Mouse (Mus musculus) retina, postnatal 7 days (tissue): ENCODE results near the gene Carmil2.

Experiments
- DNase-seq: peaks from one replicate; pipeline ENCODE4 v3.0.0-alpha.2; 2012; ENCODE audit warnings: low read depth, low spot score

Gene Carmil2

GRCm38 (mm10) chr8:105695080-105695780 is 9.2 kb downstream of the Carmil2 start:
- DNase-seq, result no peak

DNA sequence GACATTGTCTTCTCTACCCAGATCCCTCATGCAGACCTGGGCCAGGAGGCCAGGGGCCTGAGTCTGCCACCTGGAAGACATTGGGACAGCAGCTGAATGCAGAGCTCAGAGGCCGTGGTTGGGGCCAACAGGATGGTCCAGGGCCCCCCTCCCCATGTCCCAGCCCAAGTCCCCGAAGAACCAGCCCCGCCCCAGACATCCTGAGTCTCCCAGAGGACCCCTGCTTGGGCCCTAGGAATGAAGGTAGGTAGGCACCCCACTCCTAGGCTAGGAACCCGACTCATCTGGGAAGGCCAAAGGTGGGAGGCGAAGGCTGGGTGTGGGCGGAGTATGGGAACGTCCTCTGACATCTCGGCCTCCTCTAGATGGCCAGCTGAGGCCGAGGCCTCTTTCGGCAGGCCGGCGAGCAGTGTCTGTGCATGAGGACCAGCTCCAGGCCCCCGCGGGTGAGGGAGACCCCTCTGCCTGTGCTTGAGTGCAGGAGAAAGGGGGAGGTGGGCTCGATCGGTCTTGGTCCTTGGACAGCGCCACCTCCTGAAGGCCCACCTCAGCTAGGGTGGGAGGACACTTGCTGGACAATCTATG is 11.2 kb downstream of the Carmil2 start:
- DNase-seq, result no peak

- DNase-seq, result no peak
Measured at GRCm38 (mm10) chr8:105698734-105699133, 12.7 kb downstream of the Carmil2 start.

DNA sequence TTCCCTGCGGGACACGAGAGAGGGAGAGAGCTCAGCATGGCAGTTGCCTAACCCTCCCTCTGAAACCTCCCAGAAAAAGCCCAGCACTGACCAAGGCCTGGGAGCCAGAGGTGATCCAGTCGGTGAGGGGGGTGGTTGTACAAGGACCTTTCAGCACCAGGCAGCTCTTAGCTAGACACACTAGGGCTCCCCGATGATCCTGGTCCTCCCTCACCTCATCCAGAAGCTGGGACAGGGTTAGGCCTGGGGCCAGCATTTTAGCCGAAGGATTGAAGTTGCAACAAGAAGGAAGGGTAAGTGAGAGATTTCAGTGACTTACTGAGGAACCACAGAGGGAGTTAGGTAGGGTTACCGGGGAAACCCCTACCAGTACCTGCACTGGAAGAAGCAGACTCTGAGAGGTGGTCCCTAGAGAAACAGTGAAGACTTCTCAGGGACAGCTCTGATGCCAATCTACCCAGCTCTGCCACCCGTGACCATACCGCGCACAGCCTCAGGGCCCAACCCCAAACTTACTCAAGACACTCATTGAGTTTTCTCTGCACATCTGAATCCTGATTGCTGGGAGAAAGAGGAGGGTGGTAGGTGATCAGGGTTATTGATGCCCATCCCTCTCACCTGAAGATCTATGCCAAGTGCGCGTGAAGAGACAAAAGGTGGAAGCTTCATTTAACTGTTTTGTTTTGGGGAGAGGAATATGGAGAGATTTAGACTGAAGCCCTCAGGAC is 13.6 kb downstream of the Carmil2 start:
- DNase-seq, result no peak

DNA sequence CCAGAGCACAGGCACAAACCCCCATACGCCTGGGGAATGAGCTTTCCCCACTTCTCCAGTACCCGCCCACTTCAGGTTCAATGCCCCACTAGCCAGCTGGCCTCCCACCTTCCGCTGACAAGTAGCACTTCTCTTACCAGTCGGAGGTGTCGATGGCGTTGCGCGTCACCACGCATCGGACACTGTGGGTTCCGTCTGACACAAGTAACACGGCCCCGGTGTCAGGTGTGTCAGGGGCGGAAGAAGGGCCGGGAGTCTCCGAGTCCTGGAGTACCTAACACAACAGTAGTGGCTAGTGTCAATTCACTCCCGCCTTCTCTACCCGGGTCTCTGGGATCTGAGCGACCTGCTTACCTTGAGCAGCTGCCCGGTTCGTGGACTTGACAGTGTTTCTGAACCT is 14.5 kb downstream of the Carmil2 start:
- no peak for DNase-seq

GRCm38 (mm10) chr8:105700966-105701824 is 15.1 kb downstream of the Carmil2 start, which contains the start of the genes Acd and Pard6a:
Gene Acd (minus strand): TSS chr8:105701102.
Gene Pard6a (plus strand): TSS chr8:105701148.
- DNase-seq, result peak; percentile 93

DNA sequence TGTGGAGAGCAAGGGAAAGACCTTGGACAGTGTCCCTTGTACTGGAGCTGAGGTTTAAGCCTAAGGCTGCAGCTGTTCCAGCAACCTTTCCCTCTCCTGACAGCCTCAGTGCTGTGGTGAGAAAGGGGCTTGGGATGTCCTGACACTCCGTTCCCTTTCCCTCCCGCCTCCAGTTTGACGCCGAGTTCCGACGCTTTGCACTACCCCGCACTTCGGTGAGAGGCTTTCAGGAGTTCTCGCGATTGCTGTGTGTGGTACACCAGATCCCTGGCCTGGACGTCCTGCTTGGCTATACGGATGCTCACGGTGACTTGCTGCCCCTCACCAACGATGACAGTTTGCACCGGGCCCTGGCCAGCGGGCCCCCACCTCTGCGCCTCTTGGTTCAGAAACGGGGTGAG is 15.9 kb downstream of the Carmil2 start:
- no peak for DNase-seq

- no peak for DNase-seq
Measured at GRCm38 (mm10) chr8:105702731-105703415, 16.8 kb downstream of the Carmil2 start.

GRCm38 (mm10) chr8:105704146-105704812 is 18.2 kb downstream of the Carmil2 start:
- DNase-seq, result no peak

- no peak for DNase-seq
Measured at GRCm38 (mm10) chr8:105704955-105705354, 18.9 kb downstream of the Carmil2 start.

DNA sequence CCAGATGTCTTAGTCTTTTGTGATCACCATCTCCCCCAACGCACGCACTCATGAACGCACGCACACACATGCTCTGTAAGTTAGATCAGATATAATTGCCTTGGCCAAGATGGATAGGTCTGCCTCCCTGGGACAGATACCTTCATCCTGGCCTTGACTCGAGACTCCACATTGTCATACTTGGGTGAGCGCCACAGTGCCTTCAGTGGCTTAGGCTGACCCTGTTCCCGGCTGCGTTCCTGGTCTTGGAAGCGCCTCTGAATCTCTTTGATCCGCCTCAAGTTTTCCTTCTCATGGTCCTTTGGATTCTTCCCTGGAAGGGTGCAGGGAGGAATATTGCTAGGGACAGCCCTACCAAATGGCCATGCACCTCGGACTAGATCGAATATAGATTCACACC is 20.4 kb downstream of the Carmil2 start:
- no peak for DNase-seq

- peak; percentile 82 for DNase-seq
Measured at GRCm38 (mm10) chr8:105707498-105708403, 21.7 kb downstream of the Carmil2 start, which contains the start of the genes 4933405L10Rik and Enkd1. Gene 4933405L10Rik (plus strand): TSS chr8:105707655. Gene Enkd1 (minus strand): TSS chr8:105708210.

DNA sequence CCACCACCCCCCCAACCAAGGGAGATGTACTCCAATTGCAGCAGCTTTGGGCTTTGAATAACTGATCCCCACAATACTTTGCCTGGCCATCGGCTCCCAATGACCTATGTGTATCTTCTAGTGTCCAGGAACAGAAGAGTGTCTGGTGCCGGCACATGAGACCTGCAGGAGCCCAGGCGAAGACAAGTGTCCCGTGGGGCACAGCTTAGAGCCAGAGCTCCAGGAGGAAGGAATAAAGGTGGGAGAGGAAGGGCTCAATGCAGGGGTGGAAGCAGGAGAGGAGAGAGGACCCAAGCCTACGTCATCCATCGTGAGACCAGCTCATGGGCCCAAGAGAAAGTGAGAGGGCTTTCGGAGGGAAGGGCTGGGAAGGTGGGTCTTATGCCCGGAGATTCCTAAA is 22.6 kb downstream of the Carmil2 start:
- DNase-seq, result no peak

DNA sequence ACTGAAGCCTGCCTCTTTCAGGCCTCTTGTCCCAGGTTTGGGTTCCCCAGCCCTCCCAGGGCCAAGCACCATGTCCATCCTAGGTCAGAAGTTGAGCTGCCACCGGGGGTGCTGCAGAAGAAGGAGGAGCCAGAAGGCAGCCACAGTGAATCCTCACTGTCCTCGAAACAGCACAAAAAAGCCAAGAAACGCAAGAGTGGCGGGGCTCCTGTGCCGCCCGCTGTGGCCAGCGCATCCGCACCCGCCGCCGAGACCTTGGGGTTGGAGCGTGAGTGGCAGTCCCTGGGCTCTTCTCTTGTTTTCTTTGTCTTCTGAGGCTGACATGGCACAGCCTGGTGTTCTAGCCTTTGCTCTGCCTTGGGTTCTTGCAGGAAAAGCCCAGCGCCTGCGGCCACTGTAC is 23.2 kb downstream of the Carmil2 start:
- no peak for DNase-seq

- DNase-seq, result no peak
Measured at GRCm38 (mm10) chr8:105712286-105712685, 26.2 kb downstream of the Carmil2 start.

GRCm38 (mm10) chr8:105714139-105714538 is 28.1 kb downstream of the Carmil2 start:
- peak; percentile 84 for DNase-seq

DNA sequence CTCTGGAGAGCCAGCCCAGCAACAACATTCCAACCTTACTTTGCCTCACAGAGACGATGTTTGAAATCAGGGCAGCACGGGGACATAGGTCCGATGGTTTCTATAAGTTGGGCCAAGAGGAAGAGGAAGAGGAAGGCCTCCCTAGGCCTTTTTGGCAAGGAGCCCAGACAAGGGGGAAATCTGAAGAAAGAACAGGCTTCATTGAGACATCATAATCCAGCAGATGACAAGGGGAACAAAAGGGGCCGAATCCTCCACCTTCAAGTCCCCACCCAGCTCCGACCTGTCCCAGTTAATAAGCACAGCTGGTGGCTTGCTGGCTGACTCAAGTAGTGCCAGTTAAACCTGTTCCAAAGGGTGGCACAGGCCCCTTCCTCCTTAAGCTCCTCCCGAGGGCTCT is 29.0 kb downstream of the Carmil2 start:
- DNase-seq, result no peak

GRCm38 (mm10) chr8:105716302-105716945 is 30.4 kb downstream of the Carmil2 start:
- no peak for DNase-seq

DNA sequence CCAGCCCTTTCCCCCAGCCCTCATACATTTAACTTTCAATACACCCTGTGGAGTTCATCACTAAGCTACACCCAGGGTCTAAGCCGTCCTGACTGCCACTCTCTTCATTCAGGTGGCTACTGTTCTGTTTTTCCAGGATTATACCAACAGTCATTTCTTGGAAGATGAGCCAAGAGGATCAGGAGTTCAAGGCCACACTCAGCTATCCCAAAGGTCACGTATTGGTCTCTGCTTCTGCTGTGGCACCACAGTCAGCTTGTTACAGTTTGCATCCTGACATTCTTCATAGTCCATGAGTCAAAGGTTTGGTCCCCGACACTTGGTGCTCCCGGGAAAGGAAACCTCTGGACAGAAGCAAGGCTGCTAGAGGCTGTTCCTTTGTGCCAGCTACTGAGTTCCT is 33.6 kb downstream of the Carmil2 start:
- DNase-seq, result no peak
